Mouse (Mus musculus) lung, adult 2 months (tissue): ENCODE data around the gene Abo.
"Not testable (repeated sequence)": the region's sequence is repeated elsewhere in the genome, so short reads cannot be mapped to it uniquely, and the experiment has no call there.

Experiments used
- CTCF ChIP-seq: fragments of 200-500 bp; IDR thresholded peaks from 2 replicates; pipeline ENCODE4 v1.5.1; 2011; ENCODE audit warnings: mild to moderate bottlenecking, low read length, control low read depth; ENCODE audit not compliant: insufficient read depth
- POLR2A ChIP-seq: fragments of 200-500 bp; IDR thresholded peaks from 2 replicates; pipeline ENCODE4 v1.6.1; 2011; ENCODE audit warnings: low read depth, mild to moderate bottlenecking, control low read depth, low read length, borderline replicate concordance; ENCODE audit errors: extremely low read depth

DNA sequence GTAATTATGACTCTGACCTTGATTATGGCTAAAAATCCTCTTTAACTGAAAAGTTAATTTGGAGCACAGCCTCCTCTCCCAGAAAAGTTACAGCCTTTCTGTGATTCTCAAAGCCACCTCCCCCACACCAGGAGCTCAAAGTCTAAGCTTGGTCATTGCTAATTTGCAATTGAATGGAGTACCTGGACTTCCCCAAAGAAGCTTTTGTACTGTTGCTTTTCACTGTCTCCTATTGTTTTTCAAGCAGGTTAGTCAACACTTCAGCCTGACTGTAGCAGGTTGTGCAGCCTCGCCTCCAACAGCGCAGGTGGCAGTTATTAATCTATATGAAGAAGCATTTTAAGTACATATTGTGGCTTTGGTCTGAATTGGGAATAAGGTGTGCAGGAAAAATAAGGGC is 20.8 kb upstream of the Abo start:
- not testable (repeated sequence) for TF ChIP-seq CTCF, POLR2A
